Mouse (Mus musculus) forebrain, embryonic 11.5 days (tissue): ENCODE measurements around the gene P2rx1. TPM values are rescaled to one million over a fixed set of nuclear protein-coding genes. Genes with fewer than 3 reads are reported as not detected.

Experiments used
- ATAC-seq: fragments of 200-750 bp; cut with Nextera tagmentation; replicated peaks from 2 replicates; pipeline ENCODE4 v1.8.0; 2017; ENCODE audit warnings: moderate TSS enrichment; ENCODE audit not compliant: low FRiP score
- DNase-seq: peaks from one replicate; pipeline ENCODE4 v3.0.0-alpha.2; 2017; ENCODE audit warnings: low spot score
- H3K27ac ChIP-seq: fragments of 300-500 bp; sonication (generic); 2 replicates; pipeline ENCODE4 v1.5.1; 2014; ENCODE audit warnings: low read depth, low read length
- H3K27me3 ChIP-seq: fragments of 300-500 bp; sonication (generic); 2 replicates; pipeline ENCODE4 v1.6.1; 2014; ENCODE audit warnings: mild to moderate bottlenecking, low read length, mixed read lengths; ENCODE audit not compliant: control insufficient read depth, insufficient read depth
- H3K36me3 ChIP-seq: fragments of 300-500 bp; sonication (generic); 2 replicates; pipeline ENCODE4 v1.6.1; 2014; ENCODE audit warnings: mild to moderate bottlenecking, low read length, moderate library complexity, mixed read lengths; ENCODE audit not compliant: control insufficient read depth, insufficient read depth
- H3K4me1 ChIP-seq: fragments of 300-500 bp; sonication (generic); replicated peaks from 2 replicates; pipeline ENCODE4 v1.6.1; 2014; ENCODE audit warnings: low read length, mixed read lengths; ENCODE audit not compliant: control insufficient read depth, insufficient read depth
- H3K4me2 ChIP-seq: fragments of 300-500 bp; sonication (generic); 2 replicates; pipeline ENCODE4 v1.6.1; 2014; ENCODE audit warnings: low read depth, mild to moderate bottlenecking, low read length, moderate library complexity, mixed read lengths; ENCODE audit not compliant: severe bottlenecking
- H3K4me3 ChIP-seq: fragments of 300-500 bp; sonication (generic); 2 replicates; pipeline ENCODE4 v1.5.1; 2014; ENCODE audit warnings: low read depth, low read length
- H3K9ac ChIP-seq: fragments of 300-500 bp; sonication (generic); 2 replicates; pipeline ENCODE4 v1.6.1; 2014; ENCODE audit warnings: low read length
- H3K9me3 ChIP-seq: fragments of 300-500 bp; sonication (generic); 2 replicates; pipeline ENCODE4 v1.6.1; 2016; ENCODE audit warnings: low read length, mixed read lengths; ENCODE audit not compliant: control insufficient read depth
- WGBS: fragments of 180-500 bp; shearing (Covaris S2); extraction: QIAGEN DNeasy Blood & Tissue Kit; methylation state at CpG from one replicate; pipeline ENCODE4 v1.1.7; 2014; 5-methylcytosine and 5-hydroxymethylcytosine counted together
- polyA plus RNA-seq: library from polyadenylated mRNA; unstranded; fragments of >200 nt; fragmentation: Nextera tagmentation; extraction: Ambion mirVana; gene quantifications from 2 replicates; pipeline ENCODE4 v1.2.1, GENCODE M21; 2014

Gene P2rx1
- 1.1 and 1.6 TPM in 2 replicates for polyA plus RNA-seq

DNA sequence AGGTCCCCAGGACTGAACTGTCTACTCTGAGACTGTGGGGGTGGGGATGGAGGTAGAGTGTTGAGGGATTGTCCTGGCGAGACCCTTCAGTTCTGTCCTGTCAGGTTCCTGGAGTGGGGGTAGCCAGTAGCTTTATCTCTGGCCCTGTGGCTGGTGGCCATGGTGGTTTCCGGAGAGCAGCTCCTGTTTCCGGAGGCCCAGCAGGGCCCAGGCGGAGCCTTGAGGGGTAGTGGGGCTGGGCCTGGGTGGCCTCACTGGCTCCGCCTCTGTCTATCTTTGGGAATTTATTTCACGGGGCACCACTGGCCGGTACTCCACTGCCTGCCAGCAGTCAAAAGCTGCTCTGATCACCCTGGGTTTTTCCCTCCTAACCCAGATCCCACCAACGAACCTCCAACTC, at the start of gene P2rx1:
Gene P2rx1, plus strand, starts transcription at position 333 of the 400 bp plus-strand sequence.
- H3K27me3 ChIP-seq = no peaks in the 10 kb centered on the region
- ATAC-seq (no peak), DNase-seq (no peak)
- H3K4me2 ChIP-seq = no peak within 1 kb of the TSS
- H3K4me3 ChIP-seq = no peak within 1 kb of the TSS
- no peaks in the 10 kb centered on the region for H3K4me1 ChIP-seq
- H3K36me3 ChIP-seq = no peaks in the 10 kb centered on the region
- H3K27ac ChIP-seq = no peak within 1 kb of the TSS
- 56% methylated on average over 8 of the region's 8 CpGs for WGBS
- H3K9me3 ChIP-seq = no peaks in the 10 kb centered on the region
- H3K9ac ChIP-seq = no peak within 1 kb of the TSS

DNA sequence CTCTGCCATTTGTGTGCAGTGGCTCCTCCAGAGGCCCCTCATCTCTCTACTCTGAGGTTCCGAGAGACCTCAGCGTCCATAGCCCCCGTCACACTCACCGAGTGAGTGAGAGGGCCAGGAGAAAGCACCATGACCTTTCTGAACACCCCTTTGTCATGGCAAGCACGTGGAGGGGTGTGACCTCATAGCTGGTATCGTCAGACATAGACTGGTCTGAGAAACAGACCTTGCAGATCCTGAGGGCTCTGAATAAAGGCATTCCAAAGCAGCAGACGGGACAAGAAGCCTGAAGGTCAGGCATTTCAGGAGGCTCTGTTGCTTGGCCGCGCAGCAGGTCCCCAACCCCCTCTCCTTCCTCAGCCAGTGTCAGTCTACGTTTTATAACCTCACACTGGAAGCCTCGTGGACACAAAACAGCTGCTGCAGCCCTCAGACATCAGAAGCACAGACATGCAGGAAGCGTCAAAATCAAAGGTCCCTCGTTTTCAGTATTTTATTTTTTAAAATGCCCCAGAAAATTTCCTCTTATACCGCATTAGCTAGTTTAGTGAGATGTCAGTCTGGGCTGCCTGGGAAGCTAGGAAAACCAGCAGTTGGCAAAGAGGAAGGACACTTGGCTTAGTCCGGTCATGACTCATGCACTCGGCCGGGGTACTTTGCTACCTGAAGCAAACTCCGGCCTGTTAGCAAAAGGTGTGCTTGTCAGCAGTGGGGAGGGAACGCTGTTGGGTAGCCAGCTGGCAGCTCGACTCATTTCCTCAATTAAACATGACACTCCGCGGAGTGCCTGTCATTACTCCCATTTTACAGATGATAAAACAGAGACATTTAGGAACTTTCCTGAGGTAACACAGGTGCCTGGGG, 47.5 kb upstream of the P2rx1 start:
- Histone ChIP-seq H3K27ac (no peak overlapping the region), H3K4me3 (no peak overlapping the region), H3K9ac (no peak overlapping the region), H3K27me3 (no peaks in the 10 kb centered on the region), H3K9me3 (no peaks in the 10 kb centered on the region), H3K4me2 (no peak overlapping the region), H3K4me1 (no peaks in the 10 kb centered on the region), H3K36me3 (no peaks in the 10 kb centered on the region)
- ATAC-seq (no peak), DNase-seq (no peak)
- 72% methylated on average over 22 of the region's 22 CpGs for WGBS

DNA sequence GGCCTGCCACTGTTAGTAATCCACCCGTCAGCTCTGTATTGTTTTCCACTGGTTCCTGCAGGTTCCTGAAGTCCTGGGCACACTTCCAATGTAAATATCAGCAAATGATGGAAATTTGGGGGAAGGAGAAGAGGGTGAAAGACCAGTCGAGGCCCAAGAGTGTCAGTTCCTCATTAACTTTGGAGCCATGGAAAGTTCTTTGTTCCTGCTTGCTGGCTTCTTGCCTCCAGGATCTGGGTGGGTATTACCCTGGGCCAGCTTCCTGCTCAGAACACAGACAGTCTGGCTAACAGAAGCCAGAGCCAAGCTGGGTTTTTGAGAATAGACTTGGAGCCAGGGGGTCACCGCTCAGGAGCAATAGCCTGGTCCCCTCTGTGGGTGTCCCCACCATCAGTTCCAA, 46.7 kb upstream of the P2rx1 start:
- 64% methylated on average over 3 of the region's 3 CpGs for WGBS
- no peak overlapping the region for H3K9ac ChIP-seq
- H3K4me2 ChIP-seq = no peak overlapping the region
- no peaks in the 10 kb centered on the region for H3K36me3 ChIP-seq
- H3K9me3 ChIP-seq = no peaks in the 10 kb centered on the region
- no peaks in the 10 kb centered on the region for H3K4me1 ChIP-seq
- H3K27me3 ChIP-seq = no peaks in the 10 kb centered on the region
- no peak for ATAC-seq
- DNase-seq = no peak
- no peak overlapping the region for H3K4me3 ChIP-seq
- no peak overlapping the region for H3K27ac ChIP-seq

DNA sequence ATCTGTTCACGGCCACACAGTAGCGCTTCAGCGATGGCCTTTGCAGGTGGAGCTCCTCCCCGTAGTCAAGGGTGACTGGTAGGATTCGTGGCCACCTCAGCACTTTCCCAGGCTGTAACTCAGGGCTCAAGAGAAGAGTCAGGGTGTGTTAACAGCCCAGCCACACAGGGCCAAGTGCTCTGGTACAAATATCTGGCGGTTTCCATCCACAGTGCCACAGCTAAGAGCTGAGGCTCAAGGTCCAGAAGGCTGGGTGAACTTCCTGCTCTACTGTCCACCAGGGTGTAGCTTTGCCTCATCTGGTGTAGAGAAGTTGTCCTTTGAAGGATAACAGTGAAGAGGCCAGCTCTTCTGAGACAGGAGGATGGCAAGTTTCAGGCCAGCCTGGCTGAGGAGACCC, 46.2 kb upstream of the P2rx1 start:
- no peaks in the 10 kb centered on the region for H3K9me3 ChIP-seq
- no peak overlapping the region for H3K27ac ChIP-seq
- no peaks in the 10 kb centered on the region for H3K4me1 ChIP-seq
- H3K27me3 ChIP-seq = no peaks in the 10 kb centered on the region
- WGBS = 93% methylated on average over 6 of the region's 6 CpGs
- no peaks in the 10 kb centered on the region for H3K36me3 ChIP-seq
- no peak overlapping the region for H3K4me2 ChIP-seq
- H3K9ac ChIP-seq = no peak overlapping the region
- no peak overlapping the region for H3K4me3 ChIP-seq
- no peak for DNase-seq
- no peak for ATAC-seq

DNA sequence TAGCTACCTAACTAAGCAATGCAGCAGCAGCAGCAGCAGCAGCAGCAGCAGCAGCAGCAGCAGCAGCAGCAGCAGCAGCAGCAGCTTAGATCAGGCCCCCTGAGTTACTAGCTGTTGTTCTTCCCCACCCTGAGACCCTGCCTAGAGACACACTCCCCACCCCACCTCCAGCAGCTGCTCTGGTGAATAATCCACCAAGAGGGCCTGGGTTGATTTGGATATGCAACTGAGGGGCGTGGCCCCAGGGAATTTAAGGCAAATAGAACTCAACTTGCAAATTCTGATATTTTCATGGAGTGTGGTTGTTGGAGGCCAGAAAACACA, 45.8 kb upstream of the P2rx1 start:
- Histone ChIP-seq H3K27me3 (no peaks in the 10 kb centered on the region), H3K4me3 (no peak overlapping the region), H3K4me2 (no peak overlapping the region), H3K9me3 (no peaks in the 10 kb centered on the region), H3K27ac (no peak overlapping the region), H3K36me3 (no peaks in the 10 kb centered on the region), H3K4me1 (no peaks in the 10 kb centered on the region), H3K9ac (no peak overlapping the region)
- WGBS = 83% methylated on average over 1 of the region's 1 CpGs
- DNase-seq (no peak), ATAC-seq (no peak)

DNA sequence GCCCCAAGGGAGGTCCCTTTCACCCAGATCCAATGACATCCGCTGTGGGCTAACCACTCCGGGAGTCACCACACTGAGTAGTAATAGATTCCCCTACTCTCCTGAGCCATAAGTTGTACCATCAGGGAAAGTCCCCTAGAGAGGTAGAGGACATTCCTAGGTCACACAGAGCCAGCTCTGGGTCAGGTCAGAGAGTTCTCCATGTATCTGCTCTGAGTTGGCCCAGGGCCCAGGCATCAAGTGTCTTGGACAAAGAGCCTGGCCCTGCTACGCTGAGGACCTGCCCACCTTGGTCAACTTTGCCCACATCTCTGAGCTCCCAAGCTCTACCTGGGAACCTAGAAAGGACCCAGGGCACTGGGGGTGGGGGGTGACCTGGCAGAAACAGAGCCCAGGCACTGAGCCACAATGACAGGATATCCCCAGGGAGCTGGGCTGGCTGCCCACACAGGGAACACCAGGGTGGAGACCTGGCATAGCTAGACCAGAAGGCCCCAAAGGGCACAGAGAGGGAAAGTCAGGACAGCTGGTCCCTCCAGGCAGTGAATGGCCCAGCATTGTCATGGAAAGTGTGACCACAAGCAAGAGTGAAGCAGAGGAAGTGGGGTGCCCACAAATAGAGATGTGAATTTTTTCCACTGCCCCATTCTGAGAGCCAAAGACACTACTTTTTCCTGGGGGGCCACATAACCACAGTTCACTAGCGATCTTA, 45.3 kb upstream of the P2rx1 start:
- Histone ChIP-seq H3K9ac (no peak overlapping the region), H3K4me1 (no peaks in the 10 kb centered on the region), H3K9me3 (no peaks in the 10 kb centered on the region), H3K4me3 (no peak overlapping the region), H3K4me2 (no peak overlapping the region), H3K27ac (no peak overlapping the region), H3K36me3 (no peaks in the 10 kb centered on the region), H3K27me3 (no peaks in the 10 kb centered on the region)
- no peak for ATAC-seq
- WGBS = 90% methylated on average over 4 of the region's 4 CpGs
- DNase-seq = no peak

DNA sequence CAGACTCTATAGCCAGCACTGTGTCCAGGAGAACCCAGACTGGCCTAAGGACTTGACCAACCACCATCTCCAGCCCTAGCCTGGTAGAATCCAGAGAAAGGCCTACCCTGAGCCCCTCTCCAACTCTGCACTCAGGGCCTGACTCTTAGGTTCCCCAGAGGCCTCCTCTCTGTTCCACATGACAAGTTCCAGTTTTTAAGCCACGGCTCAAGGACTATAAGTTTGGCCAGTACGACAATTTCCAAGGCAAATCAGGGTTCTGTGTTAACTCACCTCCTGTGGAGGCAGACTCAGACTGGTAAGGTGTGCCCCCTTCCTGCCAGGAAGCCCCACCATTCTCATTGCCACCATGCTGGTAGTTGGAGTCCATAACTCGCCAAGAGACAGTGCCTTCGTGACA, 44.7 kb upstream of the P2rx1 start:
- Histone ChIP-seq H3K27ac (no peak overlapping the region), H3K27me3 (peaks cover under 1% of the 10 kb centered on the region; the same call in 1 of the 2 replicates), H3K4me3 (no peak overlapping the region), H3K36me3 (no peaks in the 10 kb centered on the region), H3K9me3 (no peaks in the 10 kb centered on the region), H3K4me1 (no peaks in the 10 kb centered on the region), H3K4me2 (no peak overlapping the region), H3K9ac (no peak overlapping the region)
- no peak for DNase-seq
- 87% methylated on average over 4 of the region's 4 CpGs for WGBS
- ATAC-seq = no peak

DNA sequence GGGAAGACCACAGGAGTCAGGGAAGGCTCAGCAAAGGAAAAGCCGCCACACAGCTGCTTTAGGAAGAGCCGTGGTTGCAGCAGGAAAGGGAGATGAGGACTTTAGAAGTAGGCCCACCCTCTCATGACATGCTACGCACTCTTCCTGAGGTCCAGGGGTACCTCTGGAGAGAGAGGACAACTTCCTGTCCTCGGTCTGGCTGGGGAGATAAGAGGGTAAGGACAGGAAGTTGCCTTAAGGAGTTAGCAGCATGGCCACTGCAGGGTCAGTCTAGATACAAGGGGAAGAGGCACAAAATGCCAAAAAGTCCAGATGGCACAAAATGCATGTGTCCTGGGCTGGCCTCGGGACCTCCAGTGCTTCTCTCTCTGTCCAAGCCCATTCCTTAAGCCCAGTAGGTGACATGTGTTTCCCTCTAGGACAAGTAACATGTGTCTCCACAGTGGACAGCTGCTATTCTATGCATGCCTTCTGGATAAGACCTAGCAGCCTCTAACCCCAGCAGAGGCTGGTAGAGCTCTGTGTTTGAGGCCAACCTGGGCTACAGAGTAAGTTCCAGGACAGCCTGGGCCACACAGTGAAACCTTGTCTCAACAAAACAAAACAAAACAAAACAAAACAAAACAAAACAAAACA, 43.4 kb upstream of the P2rx1 start:
- no peak for DNase-seq
- WGBS = 82% methylated on average over 5 of the region's 5 CpGs
- H3K27me3 ChIP-seq = peaks cover 12% of the 10 kb centered on the region

More for the DNA sequence above, 43.4 kb upstream of the P2rx1 start:
- H3K4me1 ChIP-seq = no peaks in the 10 kb centered on the region
- no peak overlapping the region for H3K9ac ChIP-seq
- no peak overlapping the region for H3K4me3 ChIP-seq
- H3K9me3 ChIP-seq = no peaks in the 10 kb centered on the region
- no peaks in the 10 kb centered on the region for H3K36me3 ChIP-seq
- H3K4me2 ChIP-seq = no peak overlapping the region
- no peak for ATAC-seq
- no peak overlapping the region for H3K27ac ChIP-seq
